Mouse (Mus musculus) lung, adult 2 months (tissue): ENCODE measurements around the gene Zfp341.

Experiments
- CTCF ChIP-seq: fragments of 200-500 bp; IDR thresholded peaks from 2 replicates; pipeline ENCODE4 v1.5.1; 2011; ENCODE audit warnings: mild to moderate bottlenecking, low read length, control low read depth; ENCODE audit not compliant: insufficient read depth
- POLR2A ChIP-seq: fragments of 200-500 bp; IDR thresholded peaks from 2 replicates; pipeline ENCODE4 v1.6.1; 2011; ENCODE audit warnings: low read depth, mild to moderate bottlenecking, control low read depth, low read length, borderline replicate concordance; ENCODE audit errors: extremely low read depth

GRCm38 (mm10) chr2:154654976-154655375, 41.9 kb downstream of the Zfp341 start:
- TF ChIP-seq POLR2A, result no peak
- TF ChIP-seq CTCF, result no peak
